Mouse (Mus musculus): ENCODE results near the gene Tpcn1.

- TF ChIP-seq CTCF (IDR thresholded peaks at IDR 0.05; ENCODE audit: low read depth, low read length) = no peak
- TF ChIP-seq POLR2A (IDR thresholded peaks at IDR 0.05; ENCODE audit: borderline replicate concordance, low read depth, low read length) = no peak
Measured at GRCm38 (mm10) chr5:120536632-120537031, 51.8 kb downstream of the Tpcn1 start.
